In genomic region chr8:10953346-10954053, GRCm38 (mm10) we compare ENCODE assay signal across 9 mouse cellular contexts. TPM values are rescaled to one million over a fixed set of nuclear protein-coding genes. Genes with fewer than 3 reads are reported as not detected.
DNase-seq lines count a peak whose midpoint lies in the region; ATAC-seq lines count a peak whose summit lies in the region.
"Had no signal": no experiment of that assay in that cellular context is flagged by ENCODE, and none has a peak within 500 bp of the region (broad histone marks: within the 10 kb centered on the region; RNA-seq: fewer than 3 reads in every experiment).

No protein-coding gene starts in this region.

- peak; percentile 81 for DNase-seq in NIH3T3 (ENCODE audit: low read depth)
- peak; percentile 78 for DNase-seq in brain, adult 2 months (ENCODE audit: low read depth, low spot score)
- DNase-seq in gastrocnemius, adult 8-10 months (ENCODE audit: low spot score in 2 of 2) = peak; percentile 41 to 66
- peak; percentile 57 to 58 for DNase-seq in layer of hippocampus, postnatal 36 days
- peak; percentile 45 for DNase-seq in testis, postnatal 14 days (ENCODE audit: low spot score)
- DNase-seq in spleen, postnatal 14 days (ENCODE audit: low spot score in 2 of 2) = no peak

- H3K27me3 ChIP-seq in hindbrain, embryonic 15.5 days = no peaks in the 10 kb centered on the region
- H3K27me3 ChIP-seq in midbrain, embryonic 12.5 days = peaks cover 22% of the 10 kb centered on the region

- no peaks in the 10 kb centered on the region for H3K36me3 ChIP-seq in hindbrain, embryonic 15.5 days
- H3K36me3 ChIP-seq in midbrain, embryonic 12.5 days = no peaks in the 10 kb centered on the region

- peak; percentile 49 for ATAC-seq in hindbrain, embryonic 15.5 days (ENCODE audit: low FRiP score, low read depth)
- peak; percentile 61 for ATAC-seq in midbrain, embryonic 12.5 days (ENCODE audit: low FRiP score, low read depth)

- no peak overlapping the region for H3K4me2 ChIP-seq in hindbrain, embryonic 15.5 days
- no peak overlapping the region for H3K4me2 ChIP-seq in midbrain, embryonic 12.5 days (replicated peaks)

- no peak overlapping the region for H3K27ac ChIP-seq in hindbrain, embryonic 15.5 days (replicated peaks)
- H3K27ac ChIP-seq in midbrain, embryonic 12.5 days (replicated peaks) = no peak overlapping the region
- H3K27ac ChIP-seq: liver, embryonic 14.5 days had no signal

- no peak overlapping the region for H3K4me3 ChIP-seq in hindbrain, embryonic 15.5 days
- no peak overlapping the region for H3K4me3 ChIP-seq in midbrain, embryonic 12.5 days

- no peaks in the 10 kb centered on the region for H3K9me3 ChIP-seq in hindbrain, embryonic 15.5 days
- H3K9me3 ChIP-seq in midbrain, embryonic 12.5 days = no peaks in the 10 kb centered on the region

- no peak overlapping the region for H3K9ac ChIP-seq in hindbrain, embryonic 15.5 days
- no peak overlapping the region for H3K9ac ChIP-seq in midbrain, embryonic 12.5 days (replicated peaks)
- H3K9ac ChIP-seq: liver, embryonic 14.5 days had no signal

- H3K4me1 ChIP-seq in hindbrain, embryonic 15.5 days (replicated peaks) = peaks cover 15% of the 10 kb centered on the region
- H3K4me1 ChIP-seq in midbrain, embryonic 12.5 days = peaks cover 35% of the 10 kb centered on the region

- WGBS in hindbrain, embryonic 15.5 days = 19% methylated on average over 11 of the region's 11 CpGs
- 22% methylated on average over 11 of the region's 11 CpGs for WGBS in midbrain, embryonic 12.5 days

RNA-seq across cellular contexts. Expression of gene Irs2, which starts 54.8 kb away (rescaled TPM):
- total RNA-seq in gastrocnemius, adult 8-10 months (2022) = 10 to 100 TPM; 12.4 to 21.6 (median 15.2) TPM
- 6.0 and 6.3 TPM in 2 replicates for polyA plus RNA-seq in hindbrain, embryonic 15.5 days (2015; fragmentation: Nextera tagmentation; extraction: Ambion mirVana)
- 10 to 100 TPM; 70.3 to 78.6 TPM for total RNA-seq in layer of hippocampus, postnatal 36 days (2021)
- 7.9 and 10.0 TPM in 2 replicates for polyA plus RNA-seq in midbrain, embryonic 12.5 days (2016; fragmentation: Nextera tagmentation; extraction: Ambion mirVana)

Comparison
In these comparisons a context has a peak if more than half of its experiments do, and no peak if none do; other contexts are left out.
1. DNase-seq: peak in NIH3T3 (single experiment), brain, adult 2 months (single experiment), gastrocnemius, adult 8-10 months (2 of 2), layer of hippocampus, postnatal 36 days (2 of 2) and testis, postnatal 14 days (single experiment); none in spleen, postnatal 14 days (0 of 2).